Mouse (Mus musculus): ENCODE measurements at regions not wholly inside any gene's neighbourhood (a gene's known extent, or its start where the extent isn't known, plus 50 kb on each side); places are given as distances from the start of the nearest gene placed in this dataset.
"Not testable (repeated sequence)": the region's sequence is repeated elsewhere in the genome, so short reads cannot be mapped to it uniquely, and the experiment has no call there.

DNA sequence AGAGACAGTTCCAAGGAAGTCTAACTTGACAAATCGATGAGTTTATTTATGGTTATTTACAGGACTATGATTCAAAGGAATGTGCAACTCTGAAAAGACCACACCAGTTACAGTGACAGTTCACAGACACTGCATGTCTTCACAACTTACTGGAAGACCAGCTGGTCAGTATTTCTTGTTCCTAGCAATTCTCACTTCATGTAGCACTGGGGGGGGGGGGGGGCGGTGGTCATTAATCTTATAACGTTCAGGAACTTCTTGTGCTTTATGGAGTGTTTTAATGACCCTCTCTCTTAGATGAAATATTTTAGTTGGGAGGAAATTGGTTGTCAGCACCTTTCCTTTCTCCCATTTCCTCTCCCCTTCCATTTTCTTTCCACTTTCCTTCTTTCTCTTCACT is 1752.1 kb upstream of the Cntnap5a start:
- DNase-seq (ENCODE audit: low spot score) (no peak), ATAC-seq (no peak)
- no peaks in the 10 kb centered on the region for H3K4me1 ChIP-seq (ENCODE audit: insufficient read depth, low read depth, low read length)
- TF ChIP-seq EP300 (IDR thresholded peaks at IDR 0.05) (no peak), CTCF (IDR thresholded peaks at IDR 0.05) (no peak)
- H3K4me3 ChIP-seq (ENCODE audit: low read depth, low read length): no peak overlapping the region
- no peaks in the 10 kb centered on the region for H3K9me3 ChIP-seq (ENCODE audit: low read length)
- H3K27me3 ChIP-seq (replicated peaks; ENCODE audit: insufficient read depth, low read length): no peaks in the 10 kb centered on the region
- H3K4me2 ChIP-seq (replicated peaks; ENCODE audit: low read depth, low read length): no peak overlapping the region
- 40% methylated on average over 3 of the region's 3 CpGs for WGBS
- H3K27ac ChIP-seq (ENCODE audit: low read length): no peak overlapping the region
- no peak overlapping the region for H3K9ac ChIP-seq (replicated peaks; ENCODE audit: low read depth)
- H3K36me3 ChIP-seq (ENCODE audit: insufficient read depth, low read length): no peaks in the 10 kb centered on the region

DNA sequence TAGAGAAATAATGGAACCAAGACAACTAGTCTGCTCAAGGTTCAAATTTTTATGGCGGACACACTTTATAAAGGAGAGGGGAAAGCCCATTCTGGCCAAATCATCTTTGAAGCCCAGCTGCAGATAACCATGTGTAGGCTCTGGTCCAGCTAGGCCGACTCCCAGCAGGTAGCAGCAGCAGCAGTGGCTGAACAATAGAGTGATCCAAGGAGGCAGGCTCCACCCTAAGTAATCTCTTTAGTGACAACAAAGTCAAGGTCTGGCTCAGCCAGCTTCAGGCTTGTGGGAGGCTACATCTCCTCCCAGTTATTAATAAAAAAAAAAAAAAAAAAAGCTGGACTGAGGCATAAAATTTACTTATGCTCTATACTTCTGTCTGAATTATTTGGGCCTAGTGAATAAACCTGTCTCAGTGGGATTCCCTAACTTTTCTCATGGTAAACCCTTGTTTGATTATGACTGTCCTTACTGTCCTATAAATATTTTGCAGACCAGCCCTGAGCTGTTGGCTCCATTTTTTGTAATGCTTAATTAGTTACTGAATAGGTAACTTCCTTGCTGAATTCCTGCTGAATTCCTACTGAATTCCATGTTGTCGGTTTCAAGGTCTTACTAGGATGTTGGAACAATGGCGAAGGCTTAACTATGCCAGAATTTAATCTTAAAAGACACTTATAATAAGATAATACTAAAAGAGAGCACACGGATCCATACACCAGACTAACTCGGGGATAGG is 1726.4 kb upstream of the Cntnap5a start:
- H3K27ac ChIP-seq (ENCODE audit: low read length): no peak overlapping the region
- no peak overlapping the region for H3K4me2 ChIP-seq (replicated peaks; ENCODE audit: low read depth, low read length)
- 83% methylated on average over 6 of the region's 6 CpGs for WGBS
- no peaks in the 10 kb centered on the region for H3K27me3 ChIP-seq (replicated peaks; ENCODE audit: insufficient read depth, low read length)
- no peak overlapping the region for H3K4me3 ChIP-seq (ENCODE audit: low read depth, low read length)
- TF ChIP-seq CTCF (IDR thresholded peaks at IDR 0.05) (no peak), EP300 (IDR thresholded peaks at IDR 0.05) (no peak)
- ATAC-seq (no peak), DNase-seq (ENCODE audit: low spot score) (no peak)
- H3K9me3 ChIP-seq (ENCODE audit: low read length): no peaks in the 10 kb centered on the region
- no peaks in the 10 kb centered on the region for H3K36me3 ChIP-seq (ENCODE audit: insufficient read depth, low read length)
- H3K4me1 ChIP-seq (ENCODE audit: insufficient read depth, low read depth, low read length): no peaks in the 10 kb centered on the region
- no peak overlapping the region for H3K9ac ChIP-seq (replicated peaks; ENCODE audit: low read depth)

GRCm38 (mm10) chr1:113959267-113959666 is 1725.3 kb upstream of the Cntnap5a start:
- not testable (repeated sequence) for H3K4me3 ChIP-seq (ENCODE audit: low read depth, low read length); H3K9ac ChIP-seq (replicated peaks; ENCODE audit: low read depth); H3K27ac ChIP-seq (ENCODE audit: low read length); H3K36me3 ChIP-seq (ENCODE audit: insufficient read depth, low read length); H3K9me3 ChIP-seq (ENCODE audit: low read length); H3K4me2 ChIP-seq (replicated peaks; ENCODE audit: low read depth, low read length); DNase-seq (ENCODE audit: low spot score); ATAC-seq; H3K4me1 ChIP-seq (ENCODE audit: insufficient read depth, low read depth, low read length); H3K27me3 ChIP-seq (replicated peaks; ENCODE audit: insufficient read depth, low read length)
- WGBS: 56% methylated on average over 1 of the region's 1 CpGs

DNA sequence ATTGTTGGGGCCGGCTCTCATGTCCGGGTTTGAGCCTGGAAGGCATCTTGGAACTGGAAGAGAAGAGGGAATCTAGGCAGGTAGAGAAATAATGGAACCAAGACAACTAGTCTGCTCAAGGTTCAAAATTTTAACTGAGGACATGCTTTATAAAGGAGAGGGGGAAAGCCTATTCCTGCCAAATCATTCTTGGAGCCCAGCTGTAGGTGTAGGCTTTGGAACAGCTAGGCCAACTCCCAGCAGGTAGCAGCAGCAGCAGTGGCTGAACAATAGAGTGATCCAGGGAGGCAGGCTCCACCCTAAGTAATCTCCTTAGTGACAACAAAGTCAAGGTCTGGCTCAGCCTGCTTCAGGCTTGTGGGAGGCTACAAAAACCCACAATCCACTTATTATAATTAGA is 1720.6 kb upstream of the Cntnap5a start:
- H3K27ac ChIP-seq (ENCODE audit: low read length); H3K27me3 ChIP-seq (replicated peaks; ENCODE audit: insufficient read depth, low read length); H3K4me1 ChIP-seq (ENCODE audit: insufficient read depth, low read depth, low read length); DNase-seq (ENCODE audit: low spot score); H3K9me3 ChIP-seq (ENCODE audit: low read length); H3K9ac ChIP-seq (replicated peaks; ENCODE audit: low read depth); H3K4me3 ChIP-seq (ENCODE audit: low read depth, low read length); ATAC-seq; H3K4me2 ChIP-seq (replicated peaks; ENCODE audit: low read depth, low read length); H3K36me3 ChIP-seq (ENCODE audit: insufficient read depth, low read length): not testable (repeated sequence)
- 51% methylated on average over 2 of the region's 2 CpGs for WGBS

- ATAC-seq: no peak
Observed at GRCm38 (mm10) chr1:113964431-113964830, 1720.1 kb upstream of the Cntnap5a start.

DNA sequence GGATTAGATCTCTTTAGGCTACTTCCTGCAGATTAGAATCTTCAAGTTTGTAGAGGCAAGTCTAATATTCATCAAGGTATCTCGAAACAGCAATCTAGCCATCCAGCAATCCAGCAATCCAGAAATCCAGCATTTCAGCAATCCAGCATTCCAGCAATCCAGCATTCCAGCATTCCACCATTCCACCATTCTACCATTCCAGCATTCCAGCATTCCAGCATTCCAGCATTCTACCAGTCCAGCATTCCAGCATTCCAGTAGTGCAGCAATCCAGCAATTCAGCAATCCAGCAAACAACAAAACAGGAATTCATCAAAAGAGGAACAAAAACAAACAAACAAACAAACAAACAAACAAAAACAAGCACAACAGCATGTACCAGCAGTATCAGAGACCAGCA is 1713.9 kb upstream of the Cntnap5a start:
- no peak overlapping the region for H3K9ac ChIP-seq (replicated peaks; ENCODE audit: low read depth)
- no peak overlapping the region for H3K4me3 ChIP-seq (ENCODE audit: low read depth, low read length)
- H3K27ac ChIP-seq (ENCODE audit: low read length): no peak overlapping the region
- no peaks in the 10 kb centered on the region for H3K36me3 ChIP-seq (ENCODE audit: insufficient read depth, low read length)
- no peaks in the 10 kb centered on the region for H3K27me3 ChIP-seq (replicated peaks; ENCODE audit: insufficient read depth, low read length)
- 80% methylated on average over 1 of the region's 1 CpGs for WGBS
- no peaks in the 10 kb centered on the region for H3K9me3 ChIP-seq (ENCODE audit: low read length)
- no peaks in the 10 kb centered on the region for H3K4me1 ChIP-seq (ENCODE audit: insufficient read depth, low read depth, low read length)
- DNase-seq (ENCODE audit: low spot score) (no peak), ATAC-seq (no peak)
- TF ChIP-seq EP300 (IDR thresholded peaks at IDR 0.05) (no peak), CTCF (IDR thresholded peaks at IDR 0.05) (no peak)
- no peak overlapping the region for H3K4me2 ChIP-seq (replicated peaks; ENCODE audit: low read depth, low read length)

More at GRCm38 (mm10) chr1:113964431-113964830, 1720.1 kb upstream of the Cntnap5a start:
- Histone ChIP-seq H3K27ac (ENCODE audit: low read length) (no peak overlapping the region), H3K27me3 (replicated peaks; ENCODE audit: insufficient read depth, low read length) (no peaks in the 10 kb centered on the region), H3K4me1 (ENCODE audit: insufficient read depth, low read depth, low read length) (no peaks in the 10 kb centered on the region), H3K4me2 (replicated peaks; ENCODE audit: low read depth, low read length) (no peak overlapping the region), H3K36me3 (ENCODE audit: insufficient read depth, low read length) (no peaks in the 10 kb centered on the region), H3K4me3 (ENCODE audit: low read depth, low read length) (no peak overlapping the region), H3K9me3 (ENCODE audit: low read length) (no peaks in the 10 kb centered on the region), H3K9ac (replicated peaks; ENCODE audit: low read depth) (no peak overlapping the region)
- WGBS: 30% methylated on average over 2 of the region's 2 CpGs
- no peak for TF ChIP-seq EP300 (IDR thresholded peaks at IDR 0.05)
- DNase-seq (ENCODE audit: low spot score): no peak

- ATAC-seq (no peak), DNase-seq (ENCODE audit: low spot score) (no peak)
- Histone ChIP-seq H3K27ac (ENCODE audit: low read length) (no peak overlapping the region), H3K9me3 (ENCODE audit: low read length) (no peaks in the 10 kb centered on the region), H3K36me3 (ENCODE audit: insufficient read depth, low read length) (no peaks in the 10 kb centered on the region), H3K9ac (replicated peaks; ENCODE audit: low read depth) (no peak overlapping the region), H3K4me2 (replicated peaks; ENCODE audit: low read depth, low read length) (no peak overlapping the region), H3K4me3 (ENCODE audit: low read depth, low read length) (no peak overlapping the region), H3K27me3 (replicated peaks; ENCODE audit: insufficient read depth, low read length) (no peaks in the 10 kb centered on the region), H3K4me1 (ENCODE audit: insufficient read depth, low read depth, low read length) (no peaks in the 10 kb centered on the region)
- TF ChIP-seq EP300 (IDR thresholded peaks at IDR 0.05) (no peak), CTCF (IDR thresholded peaks at IDR 0.05) (no peak)
Observed at GRCm38 (mm10) chr1:113980111-113980510, 1704.4 kb upstream of the Cntnap5a start.

Data from lung, postnatal 0 days (tissue).